Comparison of ENCODE assay signal across 9 mouse cellular contexts in the genomic region with DNA sequence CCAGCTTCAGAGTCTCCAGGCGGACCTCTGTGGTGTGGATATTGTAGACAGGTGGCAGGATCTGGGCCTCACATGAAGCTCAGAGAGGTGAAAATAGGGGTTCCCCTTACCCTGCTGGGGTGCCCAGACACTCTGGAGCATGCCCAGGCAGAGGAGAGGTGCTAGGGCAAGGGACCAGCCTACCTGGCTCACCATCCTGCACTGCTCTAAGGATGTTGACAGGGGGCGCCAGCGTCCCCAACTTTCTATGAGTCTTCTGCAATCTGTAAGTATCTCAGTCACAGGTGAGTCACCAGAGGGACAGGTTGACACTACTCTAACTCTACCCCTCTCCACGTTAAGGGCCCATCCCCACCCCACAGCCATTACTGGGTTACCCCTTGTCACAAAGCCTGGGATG. TPM values are rescaled to one million over a fixed set of nuclear protein-coding genes. Genes with fewer than 3 reads are reported as not detected.
DNase-seq lines count a peak whose midpoint lies in the region; ATAC-seq lines count a peak whose summit lies in the region.
"Had no signal": no experiment of that assay in that cellular context is flagged by ENCODE, and none has a peak within 500 bp of the region (broad histone marks: within the 10 kb centered on the region; RNA-seq: fewer than 3 reads in every experiment).

No protein-coding gene starts in this region.

- peak overlapping the region; percentile 33; the same call in 1 of the 2 replicates for H3K27ac ChIP-seq in neural tube, embryonic 13.5 days (replicated peaks)
- 0 out of 2 replicates have a peak overlapping the region, but pooled peaks have one; percentile 23 for H3K27ac ChIP-seq in intestine, embryonic 15.5 days
- H3K27ac ChIP-seq: limb, embryonic 12.5 days had no signal

- DNase-seq in embryo, embryonic 9.5 days (ENCODE audit: extremely low spot score): peak; percentile 39
- no peak for DNase-seq in embryo, embryonic 11 days
- no peak for DNase-seq in neural tube, embryonic 10.5 days (ENCODE audit: extremely low spot score, low spot score)
- DNase-seq in thymus, postnatal 25 days: peak; percentile 50
- DNase-seq in layer of hippocampus, postnatal 10 days (ENCODE audit: low spot score in 2 of 2): no peak
- no peak for DNase-seq in right cerebral cortex, adult 2 months (ENCODE audit: low spot score in 2 of 2)

- H3K4me2 ChIP-seq in neural tube, embryonic 13.5 days: no peak overlapping the region
- H3K4me2 ChIP-seq in intestine, embryonic 15.5 days (replicated peaks): no peak overlapping the region
- H3K4me2 ChIP-seq: limb, embryonic 12.5 days had no signal

- no peak overlapping the region for H3K9ac ChIP-seq in neural tube, embryonic 13.5 days
- no peak overlapping the region for H3K9ac ChIP-seq in intestine, embryonic 15.5 days
- H3K9ac ChIP-seq: limb, embryonic 12.5 days had no signal

- WGBS in neural tube, embryonic 13.5 days: 27% methylated on average over 4 of the region's 4 CpGs
- WGBS in intestine, embryonic 15.5 days: 22% methylated on average over 4 of the region's 4 CpGs

- no peak for ATAC-seq in neural tube, embryonic 13.5 days (ENCODE audit: low read depth)
- ATAC-seq in intestine, embryonic 15.5 days: no peak

- no peaks in the 10 kb centered on the region for H3K27me3 ChIP-seq in neural tube, embryonic 13.5 days
- H3K27me3 ChIP-seq in intestine, embryonic 15.5 days (replicated peaks): no peaks in the 10 kb centered on the region
- H3K27me3 ChIP-seq: limb, embryonic 12.5 days had no signal

- no peaks in the 10 kb centered on the region for H3K9me3 ChIP-seq in neural tube, embryonic 13.5 days
- H3K9me3 ChIP-seq in intestine, embryonic 15.5 days: no peaks in the 10 kb centered on the region
- H3K9me3 ChIP-seq: limb, embryonic 12.5 days had no signal

- no peaks in the 10 kb centered on the region for H3K36me3 ChIP-seq in neural tube, embryonic 13.5 days
- no peaks in the 10 kb centered on the region for H3K36me3 ChIP-seq in intestine, embryonic 15.5 days
- H3K36me3 ChIP-seq: limb, embryonic 12.5 days had no signal

- H3K4me1 ChIP-seq in neural tube, embryonic 13.5 days (replicated peaks): peaks cover 33% of the 10 kb centered on the region
- H3K4me1 ChIP-seq in intestine, embryonic 15.5 days (replicated peaks): peaks cover 16% of the 10 kb centered on the region

- no peak overlapping the region for H3K4me3 ChIP-seq in neural tube, embryonic 13.5 days
- H3K4me3 ChIP-seq in intestine, embryonic 15.5 days (replicated peaks): no peak overlapping the region
- H3K4me3 ChIP-seq: limb, embryonic 12.5 days had no signal

RNA-seq across cellular contexts. Expression of gene Nudt14, which starts 5.4 kb away (rescaled TPM):
- 55.1 and 74.8 TPM in 2 replicates for polyA plus RNA-seq in neural tube, embryonic 13.5 days (2015; fragmentation: Nextera tagmentation; extraction: Ambion mirVana)
- polyA plus RNA-seq in intestine, embryonic 15.5 days (2015; fragmentation: Nextera tagmentation; extraction: Ambion mirVana): 91.3 and 94.7 TPM in 2 replicates
- total RNA-seq in layer of hippocampus, postnatal 10 days (2021): 10 to 100 TPM; 11.6 to 13.8 TPM

RNA-seq across cellular contexts. Expression of gene Jag2, which starts 17.7 kb away (rescaled TPM):
- polyA plus RNA-seq in neural tube, embryonic 13.5 days (2015; fragmentation: Nextera tagmentation; extraction: Ambion mirVana): 8.6 and 9.6 TPM in 2 replicates
- 3.7 and 4.1 TPM in 2 replicates for polyA plus RNA-seq in intestine, embryonic 15.5 days (2015; fragmentation: Nextera tagmentation; extraction: Ambion mirVana)
- total RNA-seq in layer of hippocampus, postnatal 10 days (2021): 10 to 100 TPM; 51.6 to 66.5 TPM

RNA-seq across cellular contexts. Expression of gene Btbd6, which starts 29.0 kb away (rescaled TPM):
- 35.0 and 41.4 TPM in 2 replicates for polyA plus RNA-seq in neural tube, embryonic 13.5 days (2015; fragmentation: Nextera tagmentation; extraction: Ambion mirVana)
- 19.5 and 22.4 TPM in 2 replicates for polyA plus RNA-seq in intestine, embryonic 15.5 days (2015; fragmentation: Nextera tagmentation; extraction: Ambion mirVana)
- 10 to 100 TPM; 52.1 to 57.5 TPM for total RNA-seq in layer of hippocampus, postnatal 10 days (2021)

RNA-seq across cellular contexts. Expression of gene Brf1, which starts 53.2 kb away (rescaled TPM):
- 55.8 and 55.9 TPM in 2 replicates for polyA plus RNA-seq in neural tube, embryonic 13.5 days (2015; fragmentation: Nextera tagmentation; extraction: Ambion mirVana)
- 45.8 and 49.8 TPM in 2 replicates for polyA plus RNA-seq in intestine, embryonic 15.5 days (2015; fragmentation: Nextera tagmentation; extraction: Ambion mirVana)
- total RNA-seq in layer of hippocampus, postnatal 10 days (2021): 10 to 100 TPM; 55.7 to 66.6 TPM

Comparison
In these comparisons a context has a peak if more than half of its experiments do, and no peak if none do; other contexts are left out.
1. DNase-seq: peak in embryo, embryonic 9.5 days (single experiment) and thymus, postnatal 25 days (single experiment); none in embryo, embryonic 11 days (single experiment), neural tube, embryonic 10.5 days (single experiment), layer of hippocampus, postnatal 10 days (0 of 2) and right cerebral cortex, adult 2 months (0 of 2).